Mouse (Mus musculus): ENCODE measurements at regions not wholly inside any gene's neighbourhood (a gene's known extent, or its start where the extent isn't known, plus 50 kb on each side); places are given as distances from the start of the nearest gene placed in this dataset.
"Not testable (repeated sequence)": the region's sequence is repeated elsewhere in the genome, so short reads cannot be mapped to it uniquely, and the experiment has no call there.

DNA sequence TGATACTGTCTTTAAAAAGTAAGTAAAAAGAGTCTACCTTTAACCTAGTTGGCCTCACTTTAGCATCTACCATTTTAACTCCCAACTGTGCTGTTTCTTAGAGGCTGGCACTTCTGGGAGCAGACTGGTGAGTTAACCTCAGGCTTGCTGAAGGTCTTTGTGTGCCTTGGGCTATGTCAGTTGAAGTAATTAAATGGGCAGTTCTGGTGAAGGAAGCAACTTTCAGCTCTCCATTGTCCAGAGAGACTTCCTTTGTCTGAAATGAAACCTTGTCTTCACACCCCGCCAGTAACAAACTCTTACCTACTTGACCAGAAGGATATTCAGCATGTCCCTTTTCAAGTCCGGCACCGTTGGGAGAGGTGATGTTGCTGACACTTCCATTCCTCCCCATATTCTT is 55.5 kb downstream of the Zfp281 start:
- DNase-seq (ENCODE audit: low spot score in 2 of 2) = no peak

DNA sequence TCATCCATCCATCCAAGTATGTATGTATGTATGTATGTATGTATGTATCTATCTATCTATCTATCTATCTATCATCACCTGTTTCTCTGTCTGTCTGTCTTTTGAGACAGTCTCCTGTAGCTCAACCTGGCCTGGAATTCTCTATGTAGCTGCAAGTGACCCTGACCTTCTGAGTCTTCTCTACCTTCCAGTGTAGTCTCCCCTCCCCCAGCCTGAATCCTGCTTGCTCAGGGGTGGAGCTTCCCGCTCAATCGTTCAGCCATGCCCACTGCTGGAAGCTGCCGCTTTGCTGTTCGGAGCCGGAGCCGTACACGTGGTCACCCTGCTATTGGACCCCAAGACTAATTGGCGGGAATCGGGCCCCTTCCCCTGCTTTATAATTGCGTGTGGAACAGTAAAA is 57.6 kb downstream of the Zfp281 start:
- not testable (repeated sequence) for DNase-seq (ENCODE audit: low spot score in 2 of 2)

DNA sequence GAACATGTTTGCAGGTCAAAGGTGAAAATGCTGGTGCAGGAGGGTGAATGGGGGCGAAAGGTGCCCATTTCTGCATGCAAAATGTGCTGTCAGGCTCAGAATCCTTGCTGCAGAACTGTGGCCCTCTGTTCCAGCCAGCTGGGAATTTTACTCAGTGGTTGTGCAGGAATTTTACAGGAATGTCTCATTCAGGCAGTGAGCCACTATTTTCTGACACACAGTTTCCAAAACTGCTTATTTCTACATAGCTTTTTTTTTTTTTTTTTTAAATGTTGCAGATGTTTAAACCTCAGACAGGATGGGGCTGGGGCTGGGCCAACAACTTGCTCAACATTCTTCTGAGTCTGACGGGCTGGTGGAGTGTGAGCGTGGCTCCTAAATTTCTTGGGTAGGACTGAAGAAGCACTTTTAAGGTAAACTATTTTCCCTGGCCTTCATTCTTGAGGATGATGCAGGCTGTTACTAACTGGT is 58.4 kb downstream of the Zfp281 start:
- peak; percentile 39 to 50 for DNase-seq (ENCODE audit: low spot score in 2 of 2)

- no peak for DNase-seq (ENCODE audit: low spot score in 2 of 2)
Observed at GRCm38 (mm10) chr1:136683561-136684131, 58.9 kb downstream of the Zfp281 start.

DNA sequence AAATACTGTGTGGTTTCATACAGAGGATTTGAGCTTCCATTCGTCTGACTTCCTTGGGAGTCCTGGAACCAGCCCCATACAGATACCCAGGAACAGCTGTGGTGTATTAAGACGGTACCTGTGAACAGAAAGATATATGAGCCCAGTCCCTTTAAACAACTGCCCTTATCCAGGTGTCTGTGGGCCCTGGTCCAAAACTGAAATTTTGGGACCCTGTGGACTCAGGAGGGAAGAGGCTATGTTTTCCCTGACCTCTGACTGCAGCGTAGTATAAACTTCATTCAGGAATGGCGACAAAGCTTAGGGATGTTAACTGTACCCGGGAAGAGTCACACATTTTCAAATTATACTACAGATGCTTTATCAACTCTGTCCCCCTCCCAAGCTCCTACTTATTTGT is 59.8 kb downstream of the Zfp281 start:
- no peak for DNase-seq (ENCODE audit: low spot score in 2 of 2)

DNA sequence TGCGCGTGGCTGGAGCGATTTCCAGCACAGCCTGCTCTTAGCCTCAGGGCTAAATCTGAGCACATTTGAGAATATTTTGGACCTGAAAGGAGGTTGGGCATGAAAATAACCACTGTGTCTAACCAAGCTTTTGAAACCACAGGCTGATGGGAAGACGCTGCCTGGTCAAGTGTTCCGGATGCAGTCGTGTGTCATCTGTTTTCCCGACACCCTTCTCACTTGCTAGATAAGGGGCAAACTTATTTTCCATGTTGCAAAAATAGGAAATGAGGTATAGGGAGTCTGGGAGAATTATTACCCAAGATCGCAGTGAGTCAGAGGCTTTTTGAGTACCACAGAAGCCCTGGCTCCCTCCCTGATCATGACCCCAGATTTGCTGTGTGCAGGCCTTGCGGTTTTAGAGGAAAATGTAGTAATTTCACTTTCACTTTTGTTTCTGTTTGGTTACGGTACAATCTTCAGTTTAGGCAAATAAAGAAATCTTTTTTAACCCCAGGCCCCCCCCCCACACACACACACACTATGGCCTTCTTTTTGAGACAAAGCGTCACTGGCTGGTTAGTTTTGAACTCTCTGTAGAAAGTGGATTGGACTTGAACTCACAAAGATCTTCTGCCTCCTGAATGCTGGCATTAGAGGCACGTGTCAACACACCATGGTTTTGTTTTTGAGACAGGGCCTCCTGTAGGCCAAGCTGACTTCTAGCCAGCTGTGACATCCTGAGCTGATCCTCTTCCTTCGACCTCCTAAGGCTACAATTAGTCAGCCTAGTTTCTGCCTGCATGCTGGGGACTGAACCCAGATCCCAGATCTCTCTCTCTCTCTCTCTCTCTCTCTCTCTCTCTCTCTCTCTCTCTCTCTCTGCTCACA is 60.7 kb downstream of the Zfp281 start:
- DNase-seq (ENCODE audit: low spot score in 2 of 2) = no peak

- DNase-seq (ENCODE audit: low spot score in 2 of 2) = no peak
Observed at GRCm38 (mm10) chr1:136686467-136686866, 61.8 kb downstream of the Zfp281 start.

GRCm38 (mm10) chr1:136690068-136690467 is 65.4 kb downstream of the Zfp281 start:
- no peak for DNase-seq (ENCODE audit: low spot score in 2 of 2)

GRCm38 (mm10) chr1:136693421-136693820 is 68.7 kb downstream of the Zfp281 start:
- DNase-seq (ENCODE audit: low spot score in 2 of 2) = no peak

DNA sequence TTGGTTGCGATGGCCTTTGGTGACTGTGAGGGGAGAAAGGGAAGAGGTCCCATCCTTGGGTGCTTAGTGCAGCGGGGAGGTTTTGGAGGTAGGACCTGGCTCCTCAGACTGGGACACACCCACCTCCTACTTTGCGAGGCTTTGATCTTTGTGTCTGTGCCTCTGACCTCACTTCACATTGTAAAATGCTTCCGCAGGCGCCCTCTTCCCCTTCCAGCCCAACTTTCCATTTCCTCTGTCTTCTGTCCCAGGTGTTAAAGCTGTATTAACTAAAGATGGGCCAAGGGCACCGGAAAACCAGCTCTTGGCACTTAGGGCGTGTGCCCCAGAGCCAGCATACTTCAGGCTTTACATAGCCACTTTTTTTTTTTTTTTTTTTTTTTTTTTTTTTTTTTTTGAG is 70.3 kb downstream of the Zfp281 start:
- DNase-seq (ENCODE audit: low spot score in 2 of 2) = no peak

GRCm38 (mm10) chr1:136696077-136696641 is 71.5 kb downstream of the Zfp281 start:
- no peak for DNase-seq (ENCODE audit: low spot score in 2 of 2)

DNA sequence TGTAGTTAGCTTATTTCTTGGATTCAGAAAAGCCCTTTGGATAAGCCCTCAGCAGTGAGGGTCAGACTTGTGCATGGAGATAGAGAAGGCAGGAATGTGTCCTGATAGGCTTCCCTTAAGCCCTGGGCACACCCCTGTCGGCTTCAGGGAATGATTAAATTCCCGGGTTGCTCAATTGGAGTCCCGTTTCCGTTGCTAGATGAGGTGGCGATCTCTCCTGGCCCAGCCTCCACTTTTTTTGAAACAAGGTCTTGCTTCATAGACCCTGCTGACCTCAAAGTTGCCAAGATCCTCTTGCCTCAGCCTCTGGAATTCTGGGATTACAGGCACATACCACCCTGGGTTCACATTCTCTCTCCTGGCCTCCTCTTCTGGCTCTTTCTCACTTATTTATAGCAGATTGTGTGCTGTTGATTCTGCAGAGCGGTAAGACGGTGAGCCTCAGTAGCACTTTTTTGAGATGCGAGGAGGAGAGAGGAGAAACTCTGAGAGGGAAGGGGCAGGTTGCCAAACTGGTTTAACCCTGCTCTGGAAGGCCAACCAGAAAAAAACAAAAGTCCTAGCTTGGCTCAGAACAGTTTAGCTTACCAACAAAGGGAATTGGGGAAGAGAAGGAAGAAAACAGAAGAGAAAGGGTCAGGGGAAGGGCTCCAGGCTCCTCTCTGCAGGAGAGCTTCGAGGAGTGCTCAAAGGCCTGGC is 73.9 kb downstream of the Zfp281 start:
- no peak for DNase-seq (ENCODE audit: low spot score in 2 of 2)

- no peak for DNase-seq (ENCODE audit: low spot score in 2 of 2)
Observed at GRCm38 (mm10) chr1:136699153-136699524, 74.4 kb downstream of the Zfp281 start.

DNA sequence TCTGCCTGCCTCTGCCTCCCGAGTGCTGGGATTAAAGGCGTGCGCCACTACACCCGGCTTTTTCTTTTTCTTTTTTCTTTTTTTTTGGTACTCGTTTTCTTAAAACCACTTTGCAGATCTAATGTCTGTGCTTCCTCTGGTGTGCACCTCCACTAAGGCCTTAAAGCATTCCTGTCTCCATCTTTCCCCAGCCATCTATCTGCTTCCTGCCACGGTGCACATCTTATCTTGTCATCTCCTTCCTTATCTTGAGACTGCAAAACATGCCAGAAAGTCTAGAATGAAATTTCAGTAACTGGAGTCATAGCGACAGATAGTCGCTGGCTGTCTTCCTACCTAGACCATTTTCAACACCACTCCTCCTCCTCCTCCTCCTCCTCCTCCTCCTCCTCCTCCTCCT is 74.9 kb downstream of the Zfp281 start:
- DNase-seq (ENCODE audit: low spot score in 2 of 2) = no peak

DNA sequence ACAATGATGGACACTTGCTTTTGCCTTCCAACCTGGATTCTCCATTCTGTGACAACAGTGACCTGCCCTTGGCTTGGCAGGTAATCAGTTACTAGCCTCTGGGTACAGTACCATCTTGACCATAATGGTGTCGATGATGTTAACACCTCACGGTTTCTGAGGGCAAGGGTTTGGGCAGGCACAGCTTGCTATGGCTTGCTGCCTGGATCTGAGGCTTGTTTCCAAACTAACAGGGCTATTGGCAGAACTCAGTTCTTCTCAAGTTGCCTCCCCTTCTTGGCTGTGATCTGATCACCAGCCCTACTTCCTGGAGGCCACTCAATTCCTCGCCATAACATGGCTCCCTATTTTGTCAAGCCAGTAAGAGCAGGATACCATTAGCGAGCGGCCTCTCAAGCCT is 79.4 kb downstream of the Zfp281 start:
- no peak for DNase-seq (ENCODE audit: low spot score in 2 of 2)

DNA sequence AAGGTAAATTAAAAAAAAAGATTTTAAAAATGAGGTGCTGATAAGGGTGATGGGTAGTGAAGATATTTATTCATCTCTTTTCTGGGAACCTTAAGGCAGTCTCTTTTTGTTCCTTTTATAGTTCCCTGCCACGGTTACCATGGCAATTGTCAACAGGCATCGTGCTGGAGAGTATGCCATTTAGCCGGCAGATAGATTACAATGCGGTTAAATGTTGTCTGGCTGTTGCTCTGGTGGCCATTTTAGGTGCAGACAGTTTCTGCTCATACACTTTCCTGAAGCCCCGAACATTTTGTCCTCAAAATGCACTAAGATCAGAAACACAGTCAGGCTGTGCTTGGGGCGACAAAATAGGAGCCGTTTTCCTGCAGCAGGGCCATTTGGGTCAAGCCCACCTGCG is 81.8 kb downstream of the Zfp281 start:
- peak in 1 of 2 experiments; percentile 53 for DNase-seq (ENCODE audit: low spot score in 2 of 2)

- DNase-seq (ENCODE audit: low spot score in 2 of 2) = no peak
Observed at GRCm38 (mm10) chr1:136707394-136707793, 82.7 kb downstream of the Zfp281 start.

GRCm38 (mm10) chr1:136707866-136708265 is 83.2 kb downstream of the Zfp281 start:
- DNase-seq (ENCODE audit: low spot score in 2 of 2) = no peak

DNA sequence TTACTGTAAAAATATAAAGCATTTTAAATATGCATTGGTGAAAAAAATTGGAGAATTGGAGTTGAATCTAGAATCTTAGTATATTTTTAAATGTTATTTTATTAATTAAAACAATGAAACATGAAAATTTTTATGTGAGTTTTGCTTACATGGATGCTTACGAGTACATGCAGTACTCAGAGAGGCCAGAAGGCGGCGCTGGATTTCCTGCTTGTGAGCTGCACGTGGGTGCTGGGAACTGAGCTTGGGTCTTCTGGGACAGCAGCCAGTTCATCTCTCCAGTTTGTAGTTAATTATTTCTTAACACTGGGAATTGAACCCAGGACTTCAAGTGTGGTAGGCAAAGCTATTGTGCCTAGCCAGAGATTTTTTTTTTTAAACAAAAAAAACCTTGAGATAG is 85.5 kb downstream of the Zfp281 start:
- DNase-seq (ENCODE audit: low spot score in 2 of 2) = no peak

DNA sequence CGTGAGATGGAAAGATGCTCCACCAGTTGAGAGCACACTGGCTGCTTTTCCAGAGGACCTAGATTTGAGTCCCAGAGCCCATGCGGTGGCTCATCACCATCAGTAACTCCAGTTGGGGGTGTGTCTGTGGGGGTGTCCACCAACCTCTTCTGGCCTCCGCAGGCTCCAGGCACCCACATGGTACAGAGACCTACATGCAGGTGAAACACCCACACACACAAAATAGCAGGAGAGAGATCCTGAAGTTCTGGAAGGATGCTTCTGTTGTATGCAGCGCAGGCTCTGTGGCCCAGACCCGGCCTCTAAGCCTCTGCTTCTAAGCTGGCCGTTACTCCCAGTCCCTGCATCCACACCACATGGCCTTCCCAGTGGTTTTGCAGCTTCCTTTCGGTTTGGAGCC is 86.5 kb downstream of the Zfp281 start:
- DNase-seq (ENCODE audit: low spot score in 2 of 2) = no peak

DNA sequence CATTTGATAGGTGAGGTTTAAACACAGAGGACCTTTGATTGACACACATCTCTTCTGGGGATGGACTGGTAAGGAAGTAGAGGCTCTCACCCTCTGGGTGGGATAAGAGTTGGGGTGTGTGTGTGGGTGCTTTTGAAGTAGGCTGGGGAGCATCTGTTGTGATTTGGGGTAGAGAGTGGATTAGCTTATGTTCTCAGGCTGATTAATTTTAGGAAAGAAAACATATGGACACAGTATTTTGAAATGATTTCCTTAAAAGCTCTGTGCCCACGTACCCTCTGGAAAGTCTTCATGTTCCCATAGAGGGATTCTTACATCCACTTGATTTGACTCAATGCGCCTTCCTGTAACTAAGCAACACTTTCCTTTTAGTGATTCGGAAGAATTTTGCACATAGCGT is 89.4 kb downstream of the Zfp281 start:
- peak; percentile 36 to 68 for DNase-seq (ENCODE audit: low spot score in 2 of 2)

DNA sequence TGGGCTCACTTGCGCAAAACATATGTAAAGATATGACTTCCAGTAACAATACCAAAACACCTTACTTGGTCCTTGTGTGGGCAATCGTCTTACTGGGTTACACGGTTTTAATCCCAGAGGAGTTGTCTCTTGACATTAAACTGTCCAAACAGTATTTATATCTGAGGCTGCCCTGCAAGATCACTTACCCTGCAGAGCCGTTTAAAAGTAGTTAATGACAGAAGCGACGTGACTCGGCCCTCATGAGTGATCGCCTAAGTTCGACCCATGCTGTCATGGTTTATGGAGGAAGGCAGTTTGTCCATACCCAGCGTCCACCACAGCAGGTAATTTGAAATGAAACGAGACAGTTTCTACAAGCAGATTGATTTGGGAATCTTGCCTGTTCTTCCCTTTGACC is 90.3 kb downstream of the Zfp281 start:
- DNase-seq (ENCODE audit: low spot score in 2 of 2) = no peak

Data from right cerebral cortex, postnatal 36 days (tissue).